Mouse (Mus musculus) monocyte, adult 2 months (primary cell): ENCODE measurements around the gene Lgals4.

Experiments used
- DNase-seq, 2 experiments: peaks; one replicate each; pipeline ENCODE4 v3.0.0; 2022; ENCODE audit warnings: low spot score in 2 of 2, low read depth in 1 of 2

Gene Lgals4

GRCm38 (mm10) chr7:28822556-28822955 lies 11.1 kb upstream of the Lgals4 start:
- no peak for DNase-seq

- no peak for DNase-seq
These were observed 10.4 kb upstream of the Lgals4 start for GRCm38 (mm10) chr7:28822993-28823903.

GRCm38 (mm10) chr7:28823932-28824331 lies 9.7 kb upstream of the Lgals4 start:
- no peak for DNase-seq

- peak; percentile 61 to 84 for DNase-seq
These were observed 8.5 kb upstream of the Lgals4 start, which contains the start of gene Ech1 for GRCm38 (mm10) chr7:28824941-28825685. Gene Ech1, plus strand, starts transcription at chr7:28825217.

- no peak for DNase-seq
These were observed 7.8 kb upstream of the Lgals4 start for GRCm38 (mm10) chr7:28825686-28826401.

GRCm38 (mm10) chr7:28826402-28826772 lies 7.3 kb upstream of the Lgals4 start:
- DNase-seq = no peak

- DNase-seq = no peak
These were observed 6.3 kb upstream of the Lgals4 start for GRCm38 (mm10) chr7:28827338-28827737.

- DNase-seq = no peak
These were observed 3.8 kb upstream of the Lgals4 start for GRCm38 (mm10) chr7:28829821-28830220.

- DNase-seq = no peak
These were observed 2.7 kb upstream of the Lgals4 start for GRCm38 (mm10) chr7:28830981-28831380.

- DNase-seq = no peak
These were observed 2.1 kb upstream of the Lgals4 start for GRCm38 (mm10) chr7:28831411-28832125.

- DNase-seq = no peak
These were observed 1.5 kb upstream of the Lgals4 start for GRCm38 (mm10) chr7:28832137-28832536.

- DNase-seq = no peak
These were observed 3.3 kb downstream of the Lgals4 start for GRCm38 (mm10) chr7:28836936-28837335.

GRCm38 (mm10) chr7:28838331-28838730 lies 4.7 kb downstream of the Lgals4 start:
- no peak for DNase-seq

- DNase-seq = no peak
These were observed 13.6 kb downstream of the Lgals4 start for GRCm38 (mm10) chr7:28847273-28847672.

GRCm38 (mm10) chr7:28849700-28850236 lies 16.1 kb downstream of the Lgals4 start:
- no peak for DNase-seq

GRCm38 (mm10) chr7:28850642-28851041 lies 17.0 kb downstream of the Lgals4 start:
- DNase-seq = no peak

- DNase-seq = no peak
These were observed 26.3 kb downstream of the Lgals4 start for GRCm38 (mm10) chr7:28859953-28860352.

- no peak for DNase-seq
These were observed 27.2 kb downstream of the Lgals4 start for GRCm38 (mm10) chr7:28860898-28861297.

GRCm38 (mm10) chr7:28862817-28863499 lies 29.3 kb downstream of the Lgals4 start:
- no peak for DNase-seq

- DNase-seq = no peak
These were observed 29.9 kb downstream of the Lgals4 start, which contains the start of gene Lgals7 for GRCm38 (mm10) chr7:28863540-28863939. Gene Lgals7, plus strand, starts transcription at chr7:28863853.
